Mouse (Mus musculus) midbrain, embryonic 11.5 days (tissue): Measurements from ENCODE around the gene Hmox1. TPM values are rescaled to one million over a fixed set of nuclear protein-coding genes. Genes with fewer than 3 reads are reported as not detected.
A peak's percentile ranks its signal among the peaks of the same experiment; 100 is the strongest.

Experiments
- ATAC-seq: fragments of 200-750 bp; cut with Nextera tagmentation; 2 replicates; pipeline ENCODE4 v1.8.0; 2017; ENCODE audit warnings: moderate TSS enrichment, moderate library complexity; ENCODE audit not compliant: low FRiP score
- DNase-seq: peaks from one replicate; pipeline ENCODE4 v3.0.0; 2015; ENCODE audit warnings: low spot score; ENCODE audit errors: missing footprints
- H3K27ac ChIP-seq: fragments of 300-500 bp; sonication (generic); 2 replicates; pipeline ENCODE4 v1.5.1; 2014; ENCODE audit warnings: low read depth, low read length
- H3K27me3 ChIP-seq: fragments of 300-500 bp; sonication (generic); 2 replicates; pipeline ENCODE4 v1.6.1; 2014; ENCODE audit warnings: mild to moderate bottlenecking, low read length, moderate library complexity, mixed read lengths; ENCODE audit not compliant: control insufficient read depth, insufficient read depth
- H3K36me3 ChIP-seq: fragments of 300-500 bp; sonication (generic); 2 replicates; pipeline ENCODE4 v1.6.1; 2014; ENCODE audit warnings: mild to moderate bottlenecking, low read length, moderate library complexity, mixed read lengths; ENCODE audit not compliant: control insufficient read depth, insufficient read depth
- H3K4me1 ChIP-seq: fragments of 300-500 bp; sonication (generic); 2 replicates; pipeline ENCODE4 v1.6.1; 2014; ENCODE audit warnings: low read length; ENCODE audit not compliant: control insufficient read depth, insufficient read depth
- H3K4me2 ChIP-seq: fragments of 300-500 bp; sonication (generic); 2 replicates; pipeline ENCODE4 v1.6.1; 2014; ENCODE audit warnings: mild to moderate bottlenecking, moderate library complexity
- H3K4me3 ChIP-seq: fragments of 300-500 bp; sonication (generic); 2 replicates; pipeline ENCODE4 v1.5.1; 2014; ENCODE audit warnings: low read depth, low read length
- H3K9ac ChIP-seq: fragments of 300-500 bp; sonication (generic); 2 replicates; pipeline ENCODE4 v1.6.1; 2014; ENCODE audit warnings: low read length
- H3K9me3 ChIP-seq: fragments of 300-500 bp; sonication (generic); 2 replicates; pipeline ENCODE4 v1.6.1; 2016; ENCODE audit warnings: low read length; ENCODE audit not compliant: control insufficient read depth
- WGBS: fragments of 180-500 bp; shearing (Covaris S2); extraction: QIAGEN DNeasy Blood & Tissue Kit; methylation state at CpG from one replicate; pipeline ENCODE4 v1.1.7; 2014; 5-methylcytosine and 5-hydroxymethylcytosine counted together
- polyA plus RNA-seq: library from polyadenylated mRNA; unstranded; fragments of >200 nt; fragmentation: Nextera tagmentation; extraction: Ambion mirVana; gene quantifications from 2 replicates; pipeline ENCODE4 v1.2.1, GENCODE M21; 2014

The Hmox1 gene
- 13.6 and 15.7 TPM in 2 replicates for polyA plus RNA-seq

DNA sequence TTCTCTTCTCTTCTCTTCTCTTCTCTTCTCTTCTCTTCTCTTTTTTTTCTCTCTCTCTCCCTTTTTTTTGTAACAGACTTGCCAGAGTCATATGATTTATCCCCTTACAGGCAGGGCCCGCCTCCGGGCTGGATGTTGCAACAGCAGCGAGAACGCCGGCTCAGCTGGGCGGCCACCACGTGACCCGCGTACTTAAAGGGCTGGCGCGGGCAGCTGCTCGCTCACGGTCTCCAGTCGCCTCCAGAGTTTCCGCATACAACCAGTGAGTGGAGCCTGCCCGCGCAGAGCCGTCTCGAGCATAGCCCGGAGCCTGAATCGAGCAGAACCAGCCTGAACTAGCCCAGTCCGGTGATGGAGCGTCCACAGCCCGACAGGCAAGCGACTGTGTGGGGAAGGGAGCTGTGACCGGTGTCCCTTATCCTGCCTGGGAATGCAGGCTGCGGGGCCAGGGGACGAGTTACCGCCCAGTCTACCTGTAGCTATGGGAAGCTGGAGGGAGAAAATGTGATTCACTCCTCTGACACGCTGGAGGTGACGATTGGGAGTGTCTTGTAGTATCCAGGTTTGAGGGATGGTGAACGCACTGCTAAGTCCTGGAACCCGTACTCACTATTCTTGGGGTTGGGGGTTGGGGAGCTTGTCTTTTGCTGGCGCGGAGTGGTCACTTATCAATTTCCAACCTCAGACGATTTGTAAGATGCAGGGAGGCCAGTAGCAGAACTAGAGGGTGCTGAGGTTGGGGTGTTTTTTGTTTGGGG is at the start of gene Hmox1:
Hmox1 (plus strand) TSS at position 223 of the 758 bp plus-strand sequence.
- H3K36me3 ChIP-seq: no peaks in the 10 kb centered on the region
- H3K4me1 ChIP-seq: 0 out of 2 replicates have a peak, but pooled peaks cover 2% of the 10 kb centered on the region
- H3K9ac ChIP-seq: peak within 1 kb of the TSS; percentile 75
- H3K4me2 ChIP-seq: peak within 1 kb of the TSS; percentile 89
- H3K27ac ChIP-seq: no peak within 1 kb of the TSS; the same call in 1 of the 2 replicates
- H3K4me3 ChIP-seq: peak within 1 kb of the TSS; percentile 59
- DNase-seq (peak; percentile 96), ATAC-seq (peak; percentile 95)
- H3K27me3 ChIP-seq: no peaks in the 10 kb centered on the region
- WGBS: under 1% methylated on average over 36 of the region's 36 CpGs
- H3K9me3 ChIP-seq: no peaks in the 10 kb centered on the region

DNA sequence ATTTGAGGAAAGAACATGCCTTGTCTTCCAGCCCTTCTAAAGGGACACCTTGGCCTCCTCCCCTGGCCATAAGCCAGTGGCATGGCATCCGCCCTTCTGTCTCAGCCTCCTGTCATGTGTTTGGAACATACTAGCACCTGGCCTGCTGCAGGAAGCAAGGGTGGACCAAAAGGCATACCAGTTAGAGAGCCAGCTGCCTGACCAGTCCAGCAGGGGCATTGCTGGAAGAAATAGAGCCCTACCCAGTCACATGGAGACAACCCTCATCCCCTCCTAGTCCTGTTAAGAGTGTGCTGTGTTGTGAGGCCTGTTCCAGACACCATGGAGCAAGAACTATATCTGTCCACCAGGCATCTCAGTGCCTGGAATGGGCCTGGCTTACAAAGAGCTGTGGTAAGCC is 47.1 kb upstream of the Hmox1 start:
- Histone ChIP-seq H3K36me3 (no peaks in the 10 kb centered on the region), H3K4me3 (no peak overlapping the region), H3K9me3 (no peaks in the 10 kb centered on the region), H3K4me2 (no peak overlapping the region), H3K27me3 (no peaks in the 10 kb centered on the region; the same call in 1 of the 2 replicates), H3K27ac (no peak overlapping the region), H3K4me1 (no peaks in the 10 kb centered on the region), H3K9ac (no peak overlapping the region)
- DNase-seq: no peak
- 78% methylated on average over 1 of the region's 1 CpGs for WGBS
- no peak for ATAC-seq

DNA sequence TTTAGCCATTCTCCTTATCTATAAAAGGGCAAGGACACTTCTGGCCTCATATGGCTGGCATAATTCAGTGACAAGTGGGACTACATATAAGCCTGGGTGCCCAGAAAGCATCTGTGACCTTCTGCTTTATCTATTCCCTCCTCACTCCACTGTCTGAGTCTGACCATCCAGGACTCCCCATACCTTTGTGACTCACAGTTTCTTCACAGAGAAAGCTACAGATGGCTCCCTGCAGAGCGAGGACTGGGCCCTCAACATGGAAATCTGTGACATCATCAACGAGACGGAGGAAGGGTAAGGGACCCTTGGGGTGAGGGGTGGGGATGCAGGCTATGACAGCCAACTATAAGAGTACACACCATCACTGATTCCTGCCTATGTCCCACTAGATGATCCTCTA is 45.6 kb upstream of the Hmox1 start:
- Histone ChIP-seq H3K27me3 (no peaks in the 10 kb centered on the region; the same call in 1 of the 2 replicates), H3K9me3 (no peaks in the 10 kb centered on the region), H3K9ac (no peak overlapping the region), H3K4me3 (no peak overlapping the region), H3K27ac (no peak overlapping the region), H3K4me2 (no peak overlapping the region), H3K4me1 (no peaks in the 10 kb centered on the region), H3K36me3 (no peaks in the 10 kb centered on the region)
- DNase-seq (no peak), ATAC-seq (no peak)
- 87% methylated on average over 3 of the region's 3 CpGs for WGBS

DNA sequence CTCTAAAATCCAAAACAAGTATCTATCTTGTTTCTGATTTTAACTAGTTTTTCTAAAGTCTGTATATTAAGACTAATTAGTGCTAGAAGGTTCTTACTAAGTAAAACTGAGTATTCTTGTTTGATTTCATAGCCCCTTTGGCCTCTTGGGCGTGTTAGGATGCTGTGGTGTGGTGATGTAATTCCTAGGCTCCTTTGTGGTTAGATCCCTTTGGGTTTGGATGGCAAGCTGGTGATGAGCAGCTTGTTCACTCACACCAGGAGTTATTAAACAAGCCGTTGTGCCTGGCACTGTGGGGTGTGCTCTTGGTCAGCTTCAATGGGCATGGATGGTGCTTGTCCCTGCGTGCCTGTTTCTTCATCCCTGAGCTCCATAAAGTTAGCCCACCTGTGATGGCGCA is 40.1 kb upstream of the Hmox1 start:
- no peak overlapping the region for H3K4me2 ChIP-seq
- H3K36me3 ChIP-seq: no peaks in the 10 kb centered on the region
- ATAC-seq (no peak), DNase-seq (no peak)
- no peak overlapping the region for H3K9ac ChIP-seq
- WGBS: 90% methylated on average over 4 of the region's 4 CpGs
- H3K4me1 ChIP-seq: no peaks in the 10 kb centered on the region
- H3K9me3 ChIP-seq: no peaks in the 10 kb centered on the region
- H3K27me3 ChIP-seq: no peaks in the 10 kb centered on the region; the same call in 1 of the 2 replicates
- H3K4me3 ChIP-seq: no peak overlapping the region
- H3K27ac ChIP-seq: no peak overlapping the region

DNA sequence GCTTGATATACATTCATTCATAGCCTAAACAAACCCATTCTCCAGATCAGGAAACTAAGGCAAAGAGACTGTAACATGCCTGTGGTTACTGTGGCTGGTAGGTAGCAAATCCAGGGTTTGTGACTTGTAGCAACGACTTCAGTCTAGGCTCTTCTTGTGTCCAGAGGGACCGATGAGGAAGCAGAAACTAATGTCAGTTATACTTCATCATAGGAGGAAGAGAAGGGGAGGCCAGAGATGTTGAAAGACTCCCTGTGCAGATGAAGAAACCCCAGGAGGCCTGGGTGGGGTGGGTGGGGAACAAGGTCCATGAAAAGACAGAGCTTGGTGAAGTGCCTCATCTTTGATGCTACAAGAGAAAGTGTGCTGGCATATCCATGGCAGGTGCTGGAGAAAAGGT is 37.7 kb upstream of the Hmox1 start:
- Histone ChIP-seq H3K9ac (no peak overlapping the region), H3K27ac (no peak overlapping the region), H3K27me3 (no peaks in the 10 kb centered on the region), H3K4me3 (no peak overlapping the region), H3K4me2 (no peak overlapping the region), H3K36me3 (no peaks in the 10 kb centered on the region), H3K4me1 (no peaks in the 10 kb centered on the region), H3K9me3 (no peaks in the 10 kb centered on the region)
- ATAC-seq (no peak), DNase-seq (no peak)
- 93% methylated on average over 2 of the region's 2 CpGs for whole genome bisulfite sequencing

DNA sequence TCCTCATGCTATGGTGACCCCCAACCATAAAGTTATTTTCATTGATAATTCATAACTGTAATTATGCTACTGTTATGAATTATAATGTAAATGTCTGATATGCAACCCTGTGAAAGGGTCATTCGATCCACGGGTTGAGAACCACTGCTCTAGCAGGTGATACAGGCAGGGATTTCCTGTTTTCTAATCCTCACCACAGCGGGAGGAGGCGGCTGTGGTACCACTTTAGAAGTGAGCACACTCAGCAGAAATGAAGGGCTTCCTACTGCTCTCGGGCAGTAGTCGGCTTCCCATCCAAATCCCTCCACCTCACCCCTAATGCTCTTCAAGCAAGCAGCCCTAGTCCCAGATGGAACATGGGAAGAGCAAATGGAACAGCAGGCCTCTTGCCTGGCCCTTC is 33.4 kb upstream of the Hmox1 start:
- H3K4me2 ChIP-seq: no peak overlapping the region
- no peak overlapping the region for H3K27ac ChIP-seq
- H3K4me3 ChIP-seq: no peak overlapping the region
- DNase-seq (no peak), ATAC-seq (no peak)
- no peaks in the 10 kb centered on the region for H3K27me3 ChIP-seq
- H3K36me3 ChIP-seq: no peaks in the 10 kb centered on the region
- H3K9me3 ChIP-seq: no peaks in the 10 kb centered on the region
- no peak overlapping the region for H3K9ac ChIP-seq
- H3K4me1 ChIP-seq: no peaks in the 10 kb centered on the region
- 76% methylated on average over 6 of the region's 6 CpGs for WGBS

DNA sequence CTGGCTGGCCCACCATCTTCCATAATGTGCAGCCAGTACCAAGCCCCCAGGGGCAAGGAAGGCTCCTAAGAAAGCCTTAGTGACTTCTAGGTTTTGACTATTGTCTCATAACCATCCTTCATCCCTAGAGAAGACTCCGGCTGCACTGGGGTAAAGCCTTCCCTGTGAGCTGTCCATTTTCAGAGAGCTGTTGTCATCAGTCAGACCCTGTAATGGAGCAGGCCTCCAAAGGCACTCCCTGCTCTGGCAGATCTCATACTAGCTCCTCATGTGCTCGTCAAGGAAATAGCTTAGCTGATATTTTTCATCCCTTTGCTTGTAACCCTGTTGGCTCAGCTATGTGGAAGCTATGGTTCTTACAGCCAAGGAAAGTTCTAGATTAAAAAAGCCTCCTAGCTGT is 32.6 kb upstream of the Hmox1 start:
- H3K4me1 ChIP-seq: no peaks in the 10 kb centered on the region
- ATAC-seq (no peak), DNase-seq (no peak)
- H3K27me3 ChIP-seq: no peaks in the 10 kb centered on the region
- H3K9ac ChIP-seq: no peak overlapping the region
- no peak overlapping the region for H3K4me2 ChIP-seq
- 86% methylated on average over 2 of the region's 2 CpGs for WGBS
- H3K4me3 ChIP-seq: no peak overlapping the region
- H3K36me3 ChIP-seq: no peaks in the 10 kb centered on the region
- no peak overlapping the region for H3K27ac ChIP-seq
- no peaks in the 10 kb centered on the region for H3K9me3 ChIP-seq

DNA sequence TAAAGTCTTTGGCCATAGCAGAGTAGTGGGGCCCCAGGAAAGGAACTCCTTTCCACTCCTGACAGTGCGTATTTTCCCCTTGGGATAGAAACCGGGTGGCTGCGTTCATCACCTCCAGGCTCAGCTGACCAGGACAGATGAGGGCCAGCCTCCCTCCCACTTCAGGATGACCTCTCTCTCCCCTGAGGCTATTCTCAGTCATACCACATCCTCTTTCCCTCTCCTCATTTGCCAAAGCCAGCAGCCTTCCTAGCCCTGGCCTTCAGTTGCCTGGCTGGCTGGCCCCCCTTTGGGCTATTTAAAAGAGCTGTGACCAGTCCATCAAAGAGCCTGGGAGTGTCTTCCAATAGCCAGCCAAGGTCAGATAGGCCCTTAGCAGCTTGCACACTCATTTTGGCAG is 30.1 kb upstream of the Hmox1 start:
- Histone ChIP-seq H3K36me3 (no peaks in the 10 kb centered on the region), H3K9ac (no peak overlapping the region), H3K27me3 (no peaks in the 10 kb centered on the region), H3K4me3 (no peak overlapping the region), H3K27ac (no peak overlapping the region), H3K4me1 (no peaks in the 10 kb centered on the region), H3K4me2 (no peak overlapping the region), H3K9me3 (no peaks in the 10 kb centered on the region)
- WGBS: 76% methylated on average over 3 of the region's 3 CpGs
- no peak for ATAC-seq
- no peak for DNase-seq

DNA sequence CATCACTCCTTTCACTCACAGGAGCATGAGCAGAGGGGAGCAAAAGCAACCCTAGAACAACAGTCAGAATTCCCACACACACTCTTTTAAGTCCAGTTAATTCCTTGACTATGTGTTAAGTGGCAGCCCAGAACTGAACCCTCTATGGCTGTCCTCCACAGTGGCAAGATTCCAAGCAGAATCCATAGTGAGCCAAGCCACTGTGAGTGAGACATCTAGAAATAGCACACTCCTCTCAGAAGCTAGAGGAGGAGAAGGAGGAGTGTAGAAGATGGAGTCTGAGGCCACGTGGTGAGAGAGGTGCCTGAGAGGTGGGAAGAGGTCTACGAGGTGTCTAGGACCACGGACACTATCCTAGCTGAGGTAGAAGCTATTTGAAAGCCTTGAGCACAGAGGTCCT is 28.6 kb upstream of the Hmox1 start:
- Histone ChIP-seq H3K9ac (no peak overlapping the region), H3K27ac (no peak overlapping the region), H3K4me2 (no peak overlapping the region), H3K4me3 (no peak overlapping the region), H3K4me1 (no peaks in the 10 kb centered on the region), H3K36me3 (no peaks in the 10 kb centered on the region), H3K9me3 (no peaks in the 10 kb centered on the region), H3K27me3 (no peaks in the 10 kb centered on the region)
- 94% methylated on average over 3 of the region's 3 CpGs for WGBS
- ATAC-seq: no peak
- DNase-seq: no peak
